Comparison of ENCODE assay signal across 23 mouse cellular contexts in the genomic region with DNA sequence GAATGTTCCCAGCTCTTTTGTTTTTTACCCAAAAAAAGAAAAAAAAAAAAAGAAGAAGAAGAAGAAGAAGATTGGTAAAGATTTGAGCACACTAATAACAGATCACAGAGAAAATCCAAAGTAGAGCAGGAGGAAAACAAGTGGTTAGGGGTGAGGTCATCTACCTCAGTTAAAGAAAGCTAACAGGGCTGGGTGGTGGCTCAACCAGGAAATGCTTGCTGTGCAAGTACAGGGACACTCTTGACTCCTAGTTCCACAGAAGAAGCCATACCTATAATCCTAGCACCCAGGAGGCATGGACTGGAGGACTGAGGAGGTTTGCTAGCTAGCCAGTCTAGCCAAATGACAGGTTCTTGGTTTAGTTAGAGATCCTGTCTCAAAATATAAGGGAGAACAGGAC. TPM values are rescaled to one million over a fixed set of nuclear protein-coding genes. Genes with fewer than 3 reads are reported as not detected.
A peak's percentile ranks its signal among the peaks of the same experiment; 100 is the strongest.
DNase-seq lines count a peak whose midpoint lies in the region; ATAC-seq and TF ChIP-seq lines count a peak whose summit lies in the region.
"Had no signal": no experiment of that assay in that cellular context is flagged by ENCODE, and none has a peak within 500 bp of the region (broad histone marks: within the 10 kb centered on the region; RNA-seq: fewer than 3 reads in every experiment).

No protein-coding gene starts in this region.

- H3K9me3 ChIP-seq in intestine, embryonic 16.5 days (ENCODE audit: control insufficient read depth, low read length): no peaks in the 10 kb centered on the region
- H3K9me3 ChIP-seq in intestine, embryonic 15.5 days: no peaks in the 10 kb centered on the region
- no peaks in the 10 kb centered on the region for H3K9me3 ChIP-seq in intestine, postnatal 0 days (ENCODE audit: control insufficient read depth)
- no peaks in the 10 kb centered on the region for H3K9me3 ChIP-seq in stomach, postnatal 0 days (ENCODE audit: control insufficient read depth, low read length)
- H3K9me3 ChIP-seq in forebrain, embryonic 10.5 days: no peaks in the 10 kb centered on the region
- H3K9me3 ChIP-seq: embryonic facial prominence, embryonic 13.5 days; embryonic facial prominence, embryonic 15.5 days; forebrain, embryonic 12.5 days had no signal

- H3K4me1 ChIP-seq in intestine, embryonic 16.5 days (ENCODE audit: control insufficient read depth, insufficient read depth, low read length): peaks cover 10% of the 10 kb centered on the region
- H3K4me1 ChIP-seq in intestine, embryonic 15.5 days (replicated peaks): no peaks in the 10 kb centered on the region
- H3K4me1 ChIP-seq in intestine, postnatal 0 days (replicated peaks; ENCODE audit: control insufficient read depth, insufficient read depth, low read length): 0 out of 2 replicates have a peak, but pooled peaks cover 3% of the 10 kb centered on the region
- H3K4me1 ChIP-seq in stomach, postnatal 0 days (replicated peaks; ENCODE audit: control insufficient read depth, insufficient read depth): no peaks in the 10 kb centered on the region
- peaks cover 26% of the 10 kb centered on the region for H3K4me1 ChIP-seq in forebrain, embryonic 10.5 days

- DNase-seq in 416B (ENCODE audit: low read depth): peak; percentile 49
- peak; percentile 34 for DNase-seq in stomach, postnatal 0 days (ENCODE audit: low spot score)
- no peak for DNase-seq in forebrain, embryonic 10.5 days (ENCODE audit: extremely low spot score, low spot score)
- DNase-seq in cerebellum, adult 9-11 months: no peak
- DNase-seq: adrenal gland, adult 8-10 months; adrenal gland, postnatal 14 days; adrenal gland, postnatal 36 days; cerebellum, adult 11-12 months; cerebellum, adult 2 months; cerebellum, adult 9-10 months; cerebellum, postnatal 14 days; cerebellum, postnatal 36 days; embryo, embryonic 11 days had no signal

- H3K4me2 ChIP-seq in intestine, embryonic 16.5 days (ENCODE audit: low read depth, low read length): no peak overlapping the region
- no peak overlapping the region for H3K4me2 ChIP-seq in intestine, embryonic 15.5 days (replicated peaks)
- no peak overlapping the region for H3K4me2 ChIP-seq in intestine, postnatal 0 days (replicated peaks; ENCODE audit: low read depth)
- H3K4me2 ChIP-seq in stomach, postnatal 0 days (replicated peaks; ENCODE audit: low read depth): no peak overlapping the region
- H3K4me2 ChIP-seq: embryonic facial prominence, embryonic 13.5 days; embryonic facial prominence, embryonic 15.5 days; forebrain, embryonic 12.5 days had no signal

- TF ChIP-seq EP300 in stomach, postnatal 0 days (optimal IDR thresholded peaks at IDR 0.05): no peak

- H3K36me3 ChIP-seq in intestine, embryonic 16.5 days (ENCODE audit: control insufficient read depth, insufficient read depth, low read length): no peaks in the 10 kb centered on the region
- no peaks in the 10 kb centered on the region for H3K36me3 ChIP-seq in intestine, embryonic 15.5 days
- no peaks in the 10 kb centered on the region for H3K36me3 ChIP-seq in intestine, postnatal 0 days (ENCODE audit: control insufficient read depth, insufficient read depth)
- no peaks in the 10 kb centered on the region for H3K36me3 ChIP-seq in stomach, postnatal 0 days (ENCODE audit: control insufficient read depth, insufficient read depth, low read length)
- H3K36me3 ChIP-seq in forebrain, embryonic 10.5 days (replicated peaks): no peaks in the 10 kb centered on the region
- H3K36me3 ChIP-seq: embryonic facial prominence, embryonic 13.5 days; embryonic facial prominence, embryonic 15.5 days; forebrain, embryonic 12.5 days had no signal

- H3K27ac ChIP-seq in intestine, embryonic 16.5 days (ENCODE audit: low read length): no peak overlapping the region
- no peak overlapping the region for H3K27ac ChIP-seq in intestine, embryonic 15.5 days
- no peak overlapping the region for H3K27ac ChIP-seq in intestine, postnatal 0 days (ENCODE audit: low read depth, low read length)
- 0 out of 2 replicates have a peak overlapping the region, but pooled peaks have one; percentile 5 for H3K27ac ChIP-seq in stomach, postnatal 0 days (replicated peaks)
- no peak overlapping the region for H3K27ac ChIP-seq in forebrain, embryonic 10.5 days
- H3K27ac ChIP-seq: embryonic facial prominence, embryonic 13.5 days; embryonic facial prominence, embryonic 15.5 days; forebrain, embryonic 12.5 days had no signal

- H3K27me3 ChIP-seq in intestine, embryonic 16.5 days (replicated peaks; ENCODE audit: control insufficient read depth, insufficient read depth, low read length): no peaks in the 10 kb centered on the region
- no peaks in the 10 kb centered on the region for H3K27me3 ChIP-seq in intestine, embryonic 15.5 days (replicated peaks)
- no peaks in the 10 kb centered on the region for H3K27me3 ChIP-seq in intestine, postnatal 0 days (replicated peaks; ENCODE audit: control insufficient read depth, insufficient read depth, low read length)
- H3K27me3 ChIP-seq in stomach, postnatal 0 days (ENCODE audit: control insufficient read depth, insufficient read depth, low read length): no peaks in the 10 kb centered on the region
- no peaks in the 10 kb centered on the region; the same call in 1 of the 2 replicates for H3K27me3 ChIP-seq in forebrain, embryonic 10.5 days (ENCODE audit: poor library complexity, severe bottlenecking)
- H3K27me3 ChIP-seq: embryonic facial prominence, embryonic 13.5 days; embryonic facial prominence, embryonic 15.5 days; forebrain, embryonic 12.5 days had no signal

- H3K9ac ChIP-seq in intestine, embryonic 16.5 days (ENCODE audit: low read depth, low read length): no peak overlapping the region
- H3K9ac ChIP-seq in intestine, embryonic 15.5 days: no peak overlapping the region
- no peak overlapping the region for H3K9ac ChIP-seq in intestine, postnatal 0 days (ENCODE audit: low read depth, low read length)
- no peak overlapping the region for H3K9ac ChIP-seq in stomach, postnatal 0 days (ENCODE audit: low read length)
- H3K9ac ChIP-seq: embryonic facial prominence, embryonic 13.5 days; embryonic facial prominence, embryonic 15.5 days; forebrain, embryonic 12.5 days had no signal

- H3K4me3 ChIP-seq in intestine, embryonic 16.5 days (ENCODE audit: low read length): no peak overlapping the region
- H3K4me3 ChIP-seq in intestine, embryonic 15.5 days (replicated peaks): no peak overlapping the region
- H3K4me3 ChIP-seq in intestine, postnatal 0 days (ENCODE audit: low read depth, low read length): no peak overlapping the region
- H3K4me3 ChIP-seq in stomach, postnatal 0 days (ENCODE audit: low read depth, low read length): no peak overlapping the region
- H3K4me3 ChIP-seq in forebrain, embryonic 10.5 days: no peak overlapping the region
- H3K4me3 ChIP-seq: embryonic facial prominence, embryonic 13.5 days; embryonic facial prominence, embryonic 15.5 days; erythroblast, embryonic 14.5 days; forebrain, embryonic 12.5 days had no signal

- ATAC-seq in intestine, embryonic 16.5 days: peak; percentile 36; the same call in 1 of the 2 replicates
- ATAC-seq in intestine, embryonic 15.5 days: no peak
- ATAC-seq in intestine, postnatal 0 days: 0 out of 2 replicates have a peak, but pooled peaks have one; percentile 29
- ATAC-seq in stomach, postnatal 0 days (ENCODE audit: low FRiP score, low TSS enrichment): peak; percentile 74
- ATAC-seq: activated CD4-positive, CD25-positive, alpha-beta regulatory T cell, adult 4 months; forebrain, embryonic 14.5 days; forebrain, embryonic 16.5 days had no signal

- no peak for TF ChIP-seq CTCF in intestine, postnatal 0 days (IDR thresholded peaks at IDR 0.05; ENCODE audit: low read depth)
- no peak for TF ChIP-seq CTCF in stomach, postnatal 0 days (IDR thresholded peaks at IDR 0.05; ENCODE audit: low read depth)

RNA-seq across cellular contexts. Expression of gene Tmtc2, which starts 38.4 kb away (rescaled TPM):
- polyA plus RNA-seq in intestine, embryonic 16.5 days (2015; fragmentation: Nextera tagmentation; extraction: Ambion mirVana): 5.4 and 5.8 TPM in 2 replicates
- polyA plus RNA-seq in intestine, embryonic 15.5 days (2015; fragmentation: Nextera tagmentation; extraction: Ambion mirVana): 8.7 and 9.1 TPM in 2 replicates
- polyA plus RNA-seq in intestine, postnatal 0 days (2015; fragmentation: Nextera tagmentation; extraction: Ambion mirVana): 4.1 and 4.9 TPM in 2 replicates
- 5.7 and 5.8 TPM in 2 replicates for polyA plus RNA-seq in stomach, postnatal 0 days (2015; fragmentation: Nextera tagmentation; extraction: Ambion mirVana)
- 4.2 and 4.8 TPM in 2 replicates for polyA plus RNA-seq in forebrain, embryonic 10.5 days (2016; fragmentation: Nextera tagmentation; extraction: Ambion mirVana)
- polyA plus RNA-seq: activated CD4-positive, CD25-positive, alpha-beta regulatory T cell, adult 4 months had no signal

Comparison
In these comparisons a context has a peak if more than half of its experiments do, and no peak if none do; other contexts are left out.
1. DNase-seq: peak in 416B (single experiment) and stomach, postnatal 0 days (single experiment); none in forebrain, embryonic 10.5 days (single experiment) and cerebellum, adult 9-11 months (single experiment).